Mouse (Mus musculus) forebrain, embryonic 15.5 days (tissue): ENCODE measurements around the gene Id4. TPM values are rescaled to one million over a fixed set of nuclear protein-coding genes. Genes with fewer than 3 reads are reported as not detected.

Experiments used
- ATAC-seq: fragments of 200-750 bp; cut with Nextera tagmentation; replicated peaks from 2 replicates; pipeline ENCODE4 v1.8.0; 2017; ENCODE audit warnings: mild to moderate bottlenecking, moderate TSS enrichment, moderate library complexity
- H3K27ac ChIP-seq: fragments of 300-500 bp; sonication (generic); replicated peaks from 2 replicates; pipeline ENCODE4 v1.5.1; 2015; ENCODE audit warnings: mild to moderate bottlenecking, inconsistent platforms
- H3K27me3 ChIP-seq: fragments of 300-500 bp; sonication (generic); 2 replicates; pipeline ENCODE4 v1.6.1; 2015; ENCODE audit warnings: inconsistent platforms
- H3K36me3 ChIP-seq: fragments of 300-500 bp; sonication (generic); 2 replicates; pipeline ENCODE4 v1.6.1; 2015; ENCODE audit warnings: mild to moderate bottlenecking, inconsistent platforms
- H3K4me1 ChIP-seq: fragments of 300-500 bp; sonication (generic); 2 replicates; pipeline ENCODE4 v1.6.1; 2015; ENCODE audit warnings: inconsistent platforms
- H3K4me2 ChIP-seq: fragments of 300-500 bp; sonication (generic); replicated peaks from 2 replicates; pipeline ENCODE4 v1.6.1; 2015; ENCODE audit warnings: mild to moderate bottlenecking, inconsistent platforms
- H3K4me3 ChIP-seq: fragments of 300-500 bp; sonication (generic); 2 replicates; pipeline ENCODE4 v1.5.1; 2015; ENCODE audit warnings: mild to moderate bottlenecking, inconsistent platforms
- H3K9ac ChIP-seq: fragments of 300-500 bp; sonication (generic); replicated peaks from 2 replicates; pipeline ENCODE4 v1.6.1; 2015; ENCODE audit warnings: mild to moderate bottlenecking, inconsistent platforms
- H3K9me3 ChIP-seq: fragments of 300-500 bp; sonication (generic); 2 replicates; pipeline ENCODE4 v1.6.1; 2016; ENCODE audit warnings: inconsistent platforms
- WGBS: fragments of 180-500 bp; shearing (Covaris S2); methylation state at CpG from one replicate; pipeline ENCODE4 v1.1.7; 2015; ENCODE audit warnings: mixed read lengths; 5-methylcytosine and 5-hydroxymethylcytosine counted together
- polyA plus RNA-seq: library from polyadenylated mRNA; unstranded; fragments of >200 nt; fragmentation: Nextera tagmentation; extraction: Ambion mirVana; gene quantifications from 2 replicates; pipeline ENCODE4 v1.2.1, GENCODE M21; 2015

The Id4 gene
- 115 and 126 TPM in 2 replicates for polyA plus RNA-seq

- Histone ChIP-seq H3K4me1 (peaks cover 19% of the 10 kb centered on the region), H3K4me2 (peak within 1 kb of the TSS; percentile 82), H3K27ac (peak within 1 kb of the TSS; percentile 95), H3K36me3 (no peaks in the 10 kb centered on the region), H3K27me3 (no peaks in the 10 kb centered on the region), H3K9me3 (no peaks in the 10 kb centered on the region), H3K4me3 (peak within 1 kb of the TSS; percentile 64), H3K9ac (peak within 1 kb of the TSS; percentile 93)
- under 1% methylated on average over 52 of the region's 52 CpGs for WGBS
- ATAC-seq: peak; percentile 97
These were observed at the start of gene Id4 for GRCm38 (mm10) chr13:48260690-48261278. TSS of gene Id4 (plus strand) at chr13:48261228.

- H3K4me1 ChIP-seq: peaks cover 31% of the 10 kb centered on the region
- peak overlapping the region; percentile 69 for H3K27ac ChIP-seq
- 32% methylated on average over 8 of the region's 8 CpGs for WGBS
- peak overlapping the region; percentile 51 for H3K4me3 ChIP-seq
- no peaks in the 10 kb centered on the region for H3K27me3 ChIP-seq
- H3K4me2 ChIP-seq: peak overlapping the region; percentile 44
- H3K36me3 ChIP-seq: no peaks in the 10 kb centered on the region
- no peaks in the 10 kb centered on the region for H3K9me3 ChIP-seq
- ATAC-seq: no peak
- H3K9ac ChIP-seq: 0 out of 2 replicates have a peak overlapping the region, but pooled peaks have one; percentile 22
These were observed 33.9 kb upstream of the Id4 start for GRCm38 (mm10) chr13:48227136-48227535.

DNA sequence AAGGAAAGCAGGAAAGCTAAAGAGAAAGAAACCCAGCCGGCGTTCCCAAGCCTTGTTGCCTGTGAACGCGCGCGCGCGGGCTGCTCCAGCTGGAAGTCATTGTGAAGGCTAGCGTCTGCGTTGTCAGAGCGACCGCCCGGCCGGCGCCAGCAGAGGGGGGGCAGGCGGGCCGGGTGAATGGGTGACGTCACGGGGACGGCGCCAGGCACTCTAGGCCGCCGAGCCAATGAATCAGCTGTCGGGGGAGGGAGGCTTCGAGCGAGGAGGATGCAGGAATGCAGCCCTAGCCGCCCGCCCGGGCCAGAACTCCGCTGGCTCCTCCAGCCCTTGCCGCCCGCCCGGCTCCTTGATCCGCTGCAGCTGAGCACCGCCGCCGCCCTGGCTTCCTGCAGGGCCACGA lies 33.3 kb upstream of the Id4 start:
- Histone ChIP-seq H3K4me3 (peak overlapping the region; percentile 51), H3K4me1 (peaks cover 31% of the 10 kb centered on the region), H3K4me2 (peak overlapping the region; percentile 76), H3K9ac (peak overlapping the region; percentile 51), H3K27ac (peak overlapping the region; percentile 85), H3K27me3 (no peaks in the 10 kb centered on the region), H3K36me3 (no peaks in the 10 kb centered on the region), H3K9me3 (no peaks in the 10 kb centered on the region)
- peak; percentile 97 for ATAC-seq
- WGBS: under 1% methylated on average over 37 of the region's 38 CpGs

DNA sequence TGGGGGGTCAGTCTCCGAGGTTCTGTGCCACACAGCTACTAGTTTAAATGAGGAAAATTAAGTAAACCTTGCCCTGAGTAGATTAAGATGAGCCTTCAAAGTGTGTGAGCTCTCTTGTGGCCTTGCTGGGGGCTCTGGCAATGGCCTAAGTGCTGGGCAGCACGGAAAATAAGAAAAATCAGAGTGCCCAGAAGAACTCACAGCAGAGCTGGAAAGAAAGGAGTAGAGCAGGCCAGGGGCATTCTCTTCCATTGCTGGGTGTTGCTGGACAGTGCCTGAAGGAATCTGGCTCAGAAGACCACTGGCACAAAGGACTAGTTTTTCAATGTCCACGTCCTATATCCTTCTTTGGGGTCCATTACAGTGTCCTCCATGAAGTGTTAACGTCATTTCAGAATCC lies 32.9 kb upstream of the Id4 start:
- H3K4me3 ChIP-seq: peak overlapping the region; percentile 51
- no peaks in the 10 kb centered on the region for H3K9me3 ChIP-seq
- 8% methylated on average over 4 of the region's 4 CpGs for WGBS
- H3K36me3 ChIP-seq: no peaks in the 10 kb centered on the region
- peaks cover 31% of the 10 kb centered on the region for H3K4me1 ChIP-seq
- peak overlapping the region; percentile 85 for H3K27ac ChIP-seq
- H3K4me2 ChIP-seq: peak overlapping the region; percentile 76
- H3K27me3 ChIP-seq: no peaks in the 10 kb centered on the region
- ATAC-seq: peak; percentile 49
- H3K9ac ChIP-seq: peak overlapping the region; percentile 51

- WGBS: 26% methylated on average over 6 of the region's 6 CpGs
- H3K27ac ChIP-seq: peak overlapping the region; percentile 57
These were observed 30.0 kb upstream of the Id4 start for GRCm38 (mm10) chr13:48230996-48231395.

GRCm38 (mm10) chr13:48236436-48236835 lies 24.6 kb upstream of the Id4 start:
- H3K27me3 ChIP-seq: no peaks in the 10 kb centered on the region
- H3K9me3 ChIP-seq: no peaks in the 10 kb centered on the region
- no peak overlapping the region for H3K27ac ChIP-seq
- no peaks in the 10 kb centered on the region for H3K36me3 ChIP-seq
- H3K9ac ChIP-seq: no peak overlapping the region
- H3K4me1 ChIP-seq: peaks cover 18% of the 10 kb centered on the region
- 84% methylated on average over 4 of the region's 4 CpGs for WGBS
- no peak overlapping the region for H3K4me2 ChIP-seq
- H3K4me3 ChIP-seq: no peak overlapping the region
- ATAC-seq: no peak

More at GRCm38 (mm10) chr13:48230996-48231395, 30.0 kb upstream of the Id4 start:
- no peaks in the 10 kb centered on the region for H3K27me3 ChIP-seq
- H3K36me3 ChIP-seq: no peaks in the 10 kb centered on the region
- H3K4me2 ChIP-seq: peak overlapping the region; percentile 17
- no peaks in the 10 kb centered on the region for H3K9me3 ChIP-seq
- peaks cover 31% of the 10 kb centered on the region for H3K4me1 ChIP-seq
- no peak overlapping the region for H3K9ac ChIP-seq
- no peak overlapping the region for H3K4me3 ChIP-seq
- ATAC-seq: no peak

DNA sequence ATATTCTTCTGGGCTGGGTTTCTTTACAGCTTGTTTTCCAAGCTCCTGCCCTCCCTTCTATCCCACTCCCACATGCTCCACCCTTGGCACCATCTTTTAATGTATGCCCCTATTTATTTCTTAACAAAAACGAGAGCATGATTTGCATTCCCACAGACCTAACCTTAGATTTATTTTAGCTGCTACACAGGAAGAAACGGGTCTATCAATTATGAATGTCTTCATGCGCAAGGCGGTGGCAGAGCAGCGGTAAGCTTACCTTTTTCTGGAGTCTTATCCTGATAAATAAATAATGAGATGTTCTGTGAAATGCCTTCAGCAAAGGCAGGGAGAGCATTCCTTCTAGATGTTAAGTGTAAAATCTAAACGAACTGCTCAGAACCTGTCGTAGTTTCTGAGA lies 24.2 kb upstream of the Id4 start:
- ATAC-seq: no peak
- Histone ChIP-seq H3K36me3 (no peaks in the 10 kb centered on the region), H3K9ac (no peak overlapping the region), H3K4me1 (peaks cover 14% of the 10 kb centered on the region), H3K9me3 (no peaks in the 10 kb centered on the region), H3K4me2 (no peak overlapping the region), H3K4me3 (no peak overlapping the region), H3K27ac (no peak overlapping the region), H3K27me3 (no peaks in the 10 kb centered on the region)
- WGBS: 59% methylated on average over 7 of the region's 7 CpGs

- Histone ChIP-seq H3K4me2 (no peak overlapping the region), H3K9me3 (no peaks in the 10 kb centered on the region), H3K36me3 (no peaks in the 10 kb centered on the region), H3K4me3 (no peak overlapping the region), H3K4me1 (peaks cover 11% of the 10 kb centered on the region), H3K27me3 (no peaks in the 10 kb centered on the region), H3K9ac (no peak overlapping the region), H3K27ac (no peak overlapping the region)
- WGBS: 15% methylated on average over 4 of the region's 4 CpGs
- ATAC-seq: no peak
These were observed 23.5 kb upstream of the Id4 start for GRCm38 (mm10) chr13:48237516-48237915.

DNA sequence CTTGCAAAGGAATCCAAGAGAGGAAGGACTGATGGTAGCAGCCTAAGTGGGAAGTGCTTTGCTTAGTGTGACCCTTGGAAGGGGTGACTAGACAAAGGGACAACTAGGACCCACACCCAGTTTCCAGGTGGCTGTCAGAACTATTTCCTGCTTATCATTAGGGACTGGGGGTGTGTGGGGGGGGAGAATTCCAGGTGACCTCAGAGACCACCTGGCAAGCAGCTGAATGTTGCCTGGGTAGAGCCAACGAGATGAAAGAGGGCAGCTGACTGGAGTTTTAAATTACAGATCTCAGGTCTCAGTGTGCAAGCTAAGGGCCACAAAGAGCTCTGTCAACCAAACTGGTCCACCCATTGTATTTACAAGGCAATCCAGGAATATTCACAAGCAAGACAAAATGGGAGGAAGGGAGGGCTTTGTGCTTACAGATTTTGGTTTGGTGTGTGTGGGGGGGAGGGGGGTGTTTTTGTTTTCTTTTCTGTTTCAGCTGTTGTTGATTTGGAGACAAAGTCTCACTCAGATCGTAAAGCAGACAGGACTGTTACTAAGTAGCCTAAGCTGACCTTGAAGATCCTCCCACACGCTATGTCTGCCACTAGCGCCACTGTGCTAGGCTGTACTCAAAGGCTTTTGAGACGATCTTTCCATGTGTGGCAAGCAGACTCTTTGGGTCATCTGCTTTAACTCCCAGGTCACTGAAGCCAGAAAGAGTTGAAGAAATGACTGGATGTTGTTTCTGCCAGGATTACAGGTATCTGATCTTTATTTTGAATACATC lies 15.6 kb upstream of the Id4 start:
- no peak overlapping the region for H3K4me3 ChIP-seq
- no peak overlapping the region for H3K4me2 ChIP-seq
- no peaks in the 10 kb centered on the region for H3K27me3 ChIP-seq
- no peaks in the 10 kb centered on the region for H3K36me3 ChIP-seq
- H3K9ac ChIP-seq: no peak overlapping the region
- H3K9me3 ChIP-seq: no peaks in the 10 kb centered on the region
- 33% methylated on average over 5 of the region's 5 CpGs for WGBS
- no peak for ATAC-seq
- H3K27ac ChIP-seq: no peak overlapping the region
- no peaks in the 10 kb centered on the region for H3K4me1 ChIP-seq

DNA sequence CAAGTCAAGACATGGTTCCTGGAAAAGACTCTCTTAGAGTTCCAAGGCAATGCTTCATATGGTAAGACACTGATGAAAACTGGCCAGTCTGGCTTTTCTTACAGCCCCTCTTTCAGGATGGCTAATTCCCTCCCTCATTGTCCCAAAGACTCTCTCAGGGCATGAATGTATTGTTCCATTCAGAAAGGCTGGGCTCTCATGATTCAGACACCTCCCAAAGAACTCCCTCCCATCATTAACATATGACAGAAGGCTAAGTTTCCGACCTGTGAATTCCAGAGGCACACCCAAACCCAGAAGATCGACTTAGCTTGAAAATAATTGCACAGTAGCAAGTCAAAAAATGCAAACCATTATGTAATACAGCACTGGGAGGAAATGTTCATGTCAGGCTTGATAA lies 8.5 kb upstream of the Id4 start:
- Histone ChIP-seq H3K36me3 (no peaks in the 10 kb centered on the region), H3K9ac (no peak overlapping the region), H3K4me2 (no peak overlapping the region), H3K27ac (no peak overlapping the region), H3K4me3 (no peak overlapping the region), H3K4me1 (no peaks in the 10 kb centered on the region), H3K27me3 (no peaks in the 10 kb centered on the region), H3K9me3 (no peaks in the 10 kb centered on the region)
- ATAC-seq: no peak
- 8% methylated on average over 2 of the region's 2 CpGs for WGBS

DNA sequence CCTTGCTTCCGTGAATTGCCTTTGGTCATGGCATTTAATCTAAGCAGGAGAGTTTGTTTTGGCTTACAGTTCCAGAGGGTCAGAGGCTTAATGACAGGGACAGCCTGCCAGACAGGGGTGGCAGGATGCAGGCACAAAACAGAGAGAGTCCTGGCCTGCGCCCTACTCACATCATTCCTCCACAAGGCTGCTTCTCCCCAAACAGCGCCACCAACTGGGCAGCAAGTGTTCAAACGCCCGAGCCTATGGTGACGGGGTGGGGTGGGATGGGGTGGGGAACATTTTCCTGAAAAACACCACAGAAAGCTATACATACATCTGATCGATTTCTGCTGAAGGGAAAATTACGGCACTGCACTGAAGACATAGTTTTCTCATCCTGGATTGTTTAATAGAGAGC lies 6.0 kb upstream of the Id4 start:
- H3K27me3 ChIP-seq: no peaks in the 10 kb centered on the region
- no peaks in the 10 kb centered on the region for H3K36me3 ChIP-seq
- H3K4me2 ChIP-seq: no peak overlapping the region
- H3K4me3 ChIP-seq: no peak overlapping the region
- H3K27ac ChIP-seq: no peak overlapping the region
- no peaks in the 10 kb centered on the region for H3K9me3 ChIP-seq
- H3K9ac ChIP-seq: no peak overlapping the region
- peaks cover 8% of the 10 kb centered on the region for H3K4me1 ChIP-seq
- no peak for ATAC-seq
- 93% methylated on average over 8 of the region's 8 CpGs for WGBS

DNA sequence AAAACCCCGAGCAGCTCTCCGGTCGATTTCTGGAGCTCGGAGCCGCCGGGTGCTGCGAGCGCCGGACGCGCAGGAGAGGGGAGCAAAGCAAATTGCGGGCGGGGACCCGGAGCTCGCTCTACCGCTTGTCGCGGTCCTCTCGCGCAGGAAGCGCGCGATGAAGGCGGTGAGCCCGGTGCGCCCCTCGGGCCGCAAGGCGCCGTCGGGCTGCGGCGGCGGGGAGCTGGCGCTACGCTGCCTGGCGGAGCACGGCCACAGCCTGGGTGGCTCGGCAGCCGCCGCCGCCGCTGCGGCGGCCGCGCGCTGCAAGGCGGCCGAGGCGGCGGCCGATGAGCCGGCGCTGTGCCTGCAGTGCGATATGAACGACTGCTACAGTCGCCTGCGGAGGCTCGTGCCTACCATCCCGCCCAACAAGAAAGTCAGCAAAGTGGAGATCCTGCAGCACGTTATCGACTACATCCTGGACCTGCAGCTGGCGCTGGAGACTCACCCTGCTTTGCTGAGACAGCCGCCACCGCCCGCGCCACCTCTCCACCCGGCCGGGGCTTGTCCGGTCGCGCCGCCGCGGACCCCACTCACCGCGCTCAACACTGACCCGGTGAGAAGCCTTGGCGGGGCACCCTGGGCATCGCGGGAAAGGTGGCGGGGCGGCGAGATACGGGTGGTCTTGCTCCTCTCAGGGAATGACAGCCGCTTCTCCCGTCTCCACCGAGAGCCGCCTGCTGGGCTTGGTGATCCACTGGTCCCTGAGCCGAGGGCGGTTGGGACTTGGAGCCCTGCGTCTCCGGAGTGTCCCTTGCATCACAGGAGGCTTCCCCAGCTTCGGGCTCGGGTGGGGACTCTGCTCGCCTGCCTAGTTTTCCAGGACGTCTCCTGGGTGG lies 553 bp downstream of the Id4 start:
- peak overlapping the region; percentile 82 for H3K4me2 ChIP-seq
- no peaks in the 10 kb centered on the region for H3K27me3 ChIP-seq
- peak overlapping the region; percentile 64 for H3K4me3 ChIP-seq
- no peaks in the 10 kb centered on the region for H3K36me3 ChIP-seq
- peak overlapping the region; percentile 95 for H3K27ac ChIP-seq
- H3K9ac ChIP-seq: peak overlapping the region; percentile 93
- H3K4me1 ChIP-seq: peaks cover 19% of the 10 kb centered on the region
- under 1% methylated on average over 97 of the region's 98 CpGs for WGBS
- H3K9me3 ChIP-seq: no peaks in the 10 kb centered on the region
- ATAC-seq: peak; percentile 59
